Mouse (Mus musculus): ENCODE data around the gene Mcm6. TPM values are rescaled to one million over a fixed set of nuclear protein-coding genes. Genes with fewer than 3 reads are reported as not detected.
A peak's percentile ranks its signal among the peaks of the same experiment; 100 is the strongest.

The Mcm6 gene
- polyA plus RNA-seq, 1 experiment, result 27.0 TPM

DNA sequence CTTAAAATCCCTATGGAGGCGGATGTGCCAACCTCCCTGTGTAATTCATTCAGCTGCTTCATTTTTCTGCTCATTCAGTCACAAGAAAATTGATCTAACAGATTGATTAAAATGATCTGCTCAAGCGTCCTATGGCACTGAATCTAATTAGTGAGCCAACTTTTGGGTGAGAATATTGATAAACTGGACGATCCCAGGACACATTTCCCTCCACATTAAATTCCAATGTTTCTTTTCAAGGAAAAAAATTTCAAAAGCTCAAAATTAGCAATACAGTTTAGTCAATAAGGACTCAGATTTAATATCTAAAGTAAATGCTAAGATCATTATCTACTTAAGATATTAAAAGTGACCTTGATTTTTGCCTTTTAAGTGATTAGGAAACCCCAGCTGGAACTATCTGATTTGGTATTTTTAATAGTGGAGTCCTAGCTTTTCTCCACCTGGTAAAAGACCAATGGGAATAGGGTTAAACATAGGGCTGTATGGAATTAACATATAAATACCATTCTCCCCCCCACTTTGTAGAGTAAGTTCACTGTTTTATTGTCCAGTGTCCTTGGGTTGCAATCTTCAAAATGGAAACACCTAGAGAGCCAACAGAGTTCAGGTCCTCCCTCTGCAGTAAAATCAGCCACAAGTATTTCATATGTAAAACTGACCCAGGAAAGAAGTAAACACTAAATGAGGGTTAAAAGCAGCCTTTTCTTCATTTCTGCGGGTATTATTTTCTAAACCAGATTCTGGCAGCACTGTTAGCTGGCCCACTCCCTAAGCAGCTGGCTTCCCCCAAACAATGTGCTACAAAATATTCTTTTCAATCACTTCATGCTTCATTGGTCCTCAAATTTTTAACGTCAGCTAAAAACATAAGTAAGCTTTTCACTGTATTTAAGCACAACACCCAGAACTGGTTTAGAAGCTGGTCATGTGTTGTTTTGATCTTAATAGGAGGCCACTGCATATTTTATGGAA is 40.8 kb upstream of the Mcm6 start:
- peaks cover 56% of the 10 kb centered on the region for H3K36me3 ChIP-seq (ENCODE audit: control insufficient read depth, insufficient read depth)
- H3ac ChIP-seq (ENCODE audit: control insufficient read depth, insufficient read length), result no peak overlapping the region
- H3K27me3 ChIP-seq (ENCODE audit: control insufficient read depth, insufficient read depth, insufficient read length), result no peaks in the 10 kb centered on the region
- H3K4me3 ChIP-seq, result no peak overlapping the region
- H3K79me2 ChIP-seq (ENCODE audit: control insufficient read depth, insufficient read depth), result peaks cover 8% of the 10 kb centered on the region
- peak overlapping the region; percentile 71 for H3K4me2 ChIP-seq (ENCODE audit: low read depth)
- TF ChIP-seq REST (IDR thresholded peaks at IDR 0.05; ENCODE audit: insufficient read depth, insufficient read length), result no peak
- no peak for TF ChIP-seq USF1 (IDR thresholded peaks at IDR 0.05; ENCODE audit: low read depth)
- TF ChIP-seq CEBPB (IDR thresholded peaks at IDR 0.05; ENCODE audit: insufficient read depth, poor library complexity, severe bottlenecking), result no peak
- no peak for TF ChIP-seq POLR2AphosphoS2 (IDR thresholded peaks at IDR 0.05; ENCODE audit: insufficient read length, low read depth)
- TF ChIP-seq TCF3 (IDR thresholded peaks at IDR 0.05; ENCODE audit: insufficient read length, low read depth), result no peak
- TF ChIP-seq SRF (IDR thresholded peaks at IDR 0.05; ENCODE audit: control insufficient read depth, insufficient read length, low read depth), result no peak
- TF ChIP-seq MYOG (IDR thresholded peaks at IDR 0.05; ENCODE audit: control insufficient read depth in 1 of 3, insufficient read depth in 1 of 3, insufficient read length in 2 of 3, low read depth in 2 of 3), result no peak

DNA sequence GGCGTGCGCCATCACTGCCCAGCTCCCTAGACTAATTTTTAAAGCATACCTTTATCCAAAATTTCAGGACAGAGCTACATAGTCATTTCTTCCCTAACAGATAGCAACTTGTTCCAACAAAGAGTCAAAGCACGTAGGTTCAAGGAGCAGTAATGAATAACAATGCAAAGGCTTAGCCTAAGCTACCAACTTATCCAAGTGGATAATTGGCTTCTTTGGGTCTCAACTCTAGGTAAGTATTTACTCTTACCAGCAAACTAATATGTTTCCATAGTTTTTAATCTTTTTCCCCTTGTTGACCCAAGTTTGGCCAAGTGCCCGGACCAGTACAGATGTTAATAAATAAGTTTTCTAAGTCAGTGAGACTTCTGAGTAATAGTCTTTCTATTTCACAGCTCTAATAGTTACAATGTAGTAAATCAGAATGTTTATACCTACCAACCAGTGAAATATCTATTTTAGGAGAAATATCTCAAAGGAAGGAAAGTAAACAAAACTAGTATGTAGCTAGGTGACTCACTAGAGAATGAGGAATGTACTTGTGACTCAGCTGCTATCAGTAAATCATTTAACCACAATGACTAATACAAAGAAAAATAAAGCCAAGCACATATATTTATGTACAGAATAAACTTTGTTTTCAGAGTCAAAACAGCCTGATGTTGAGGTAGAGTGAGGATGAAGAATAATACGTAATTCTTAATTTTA is 39.4 kb upstream of the Mcm6 start:
- H3K36me3 ChIP-seq (ENCODE audit: control insufficient read depth, insufficient read depth), result peaks cover 48% of the 10 kb centered on the region
- H3K4me2 ChIP-seq (ENCODE audit: low read depth), result peak overlapping the region; percentile 71
- TF ChIP-seq TCF3 (IDR thresholded peaks at IDR 0.05; ENCODE audit: insufficient read length, low read depth), result no peak
- no peak for TF ChIP-seq MYOG (IDR thresholded peaks at IDR 0.05; ENCODE audit: control insufficient read depth in 1 of 3, insufficient read depth in 1 of 3, insufficient read length in 2 of 3, low read depth in 2 of 3)
- no peak for TF ChIP-seq POLR2AphosphoS2 (IDR thresholded peaks at IDR 0.05; ENCODE audit: insufficient read length, low read depth)
- peak in 1 of 3 experiments; percentile 22 for TF ChIP-seq MYOD1 (IDR thresholded peaks at IDR 0.05; ENCODE audit: control insufficient read depth in 1 of 3, insufficient read length in 2 of 3, low read depth in 2 of 3)
- no peak overlapping the region for H3K4me3 ChIP-seq
- H3K27me3 ChIP-seq (ENCODE audit: control insufficient read depth, insufficient read depth, insufficient read length), result no peaks in the 10 kb centered on the region
- H3ac ChIP-seq (ENCODE audit: control insufficient read depth, insufficient read length), result no peak overlapping the region
- peaks cover 10% of the 10 kb centered on the region for H3K79me2 ChIP-seq (ENCODE audit: control insufficient read depth, insufficient read depth)

DNA sequence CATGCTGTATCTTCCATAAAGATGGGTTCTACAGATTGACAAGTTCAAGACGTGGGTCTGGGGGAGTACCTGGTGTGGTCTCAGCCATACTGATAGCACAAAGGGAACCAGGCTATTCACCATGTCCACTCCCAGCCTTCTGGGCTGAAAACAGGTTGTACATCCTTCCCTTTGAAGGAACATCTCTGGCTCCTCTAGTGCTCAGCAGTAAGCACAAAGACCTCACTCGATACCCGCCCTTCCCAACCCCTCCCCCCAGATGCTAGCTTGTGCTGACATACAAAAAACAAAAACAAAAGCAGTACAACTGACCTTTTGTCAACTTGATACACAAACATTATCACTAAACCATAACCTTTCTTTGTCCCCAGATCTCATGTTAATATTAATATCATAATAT is 35.2 kb upstream of the Mcm6 start:
- Histone ChIP-seq H3K4me2 (ENCODE audit: low read depth) (no peak overlapping the region), H3K79me2 (ENCODE audit: control insufficient read depth, insufficient read depth) (peaks cover 10% of the 10 kb centered on the region), H3K27me3 (ENCODE audit: control insufficient read depth, insufficient read depth, insufficient read length) (no peaks in the 10 kb centered on the region), H3ac (ENCODE audit: control insufficient read depth, insufficient read length) (no peak overlapping the region), H3K36me3 (ENCODE audit: control insufficient read depth, insufficient read depth) (peaks cover 53% of the 10 kb centered on the region), H3K4me3 (no peak overlapping the region)
- TF ChIP-seq USF1 (IDR thresholded peaks at IDR 0.05; ENCODE audit: low read depth) (no peak), CEBPB (IDR thresholded peaks at IDR 0.05; ENCODE audit: insufficient read depth, poor library complexity, severe bottlenecking) (no peak), MYOG (IDR thresholded peaks at IDR 0.05; ENCODE audit: control insufficient read depth in 1 of 3, insufficient read depth in 1 of 3, insufficient read length in 2 of 3, low read depth in 2 of 3) (no peak), SRF (IDR thresholded peaks at IDR 0.05; ENCODE audit: control insufficient read depth, insufficient read length, low read depth) (no peak), POLR2AphosphoS2 (IDR thresholded peaks at IDR 0.05; ENCODE audit: insufficient read length, low read depth) (no peak), TCF12 (IDR thresholded peaks at IDR 0.05; ENCODE audit: insufficient read depth, poor library complexity, severe bottlenecking) (no peak), TCF3 (IDR thresholded peaks at IDR 0.05; ENCODE audit: insufficient read length, low read depth) (no peak), MYOD1 (IDR thresholded peaks at IDR 0.05; ENCODE audit: control insufficient read depth in 1 of 3, insufficient read length in 2 of 3, low read depth in 2 of 3) (no peak), POLR2A (IDR thresholded peaks at IDR 0.05; ENCODE audit: insufficient read length, low read depth) (no peak), E2F4 (IDR thresholded peaks at IDR 0.05; ENCODE audit: insufficient read depth) (no peak), REST (IDR thresholded peaks at IDR 0.05; ENCODE audit: insufficient read depth, insufficient read length) (no peak), MAX (IDR thresholded peaks at IDR 0.05; ENCODE audit: low read depth) (no peak)

DNA sequence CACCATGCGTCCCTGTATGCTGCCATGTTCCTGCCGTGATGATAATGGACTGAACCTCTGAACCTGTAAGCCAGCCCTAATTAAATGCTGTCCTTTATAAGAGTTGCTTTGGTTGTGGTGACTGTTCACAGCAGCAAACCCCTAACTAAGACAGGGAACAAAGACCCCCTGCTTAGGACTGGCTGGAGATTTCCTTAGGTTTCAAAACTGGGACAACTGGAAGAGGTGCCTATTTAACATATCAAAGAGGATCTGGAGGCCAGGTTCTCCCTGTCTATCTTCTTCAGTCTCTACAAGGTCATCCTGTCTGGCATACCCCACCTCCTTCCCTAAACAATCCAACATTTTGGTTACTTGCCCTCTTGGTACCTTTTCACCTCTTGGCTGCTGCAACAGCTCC is 32.9 kb upstream of the Mcm6 start:
- TF ChIP-seq SRF (IDR thresholded peaks at IDR 0.05; ENCODE audit: control insufficient read depth, insufficient read length, low read depth), result no peak
- TF ChIP-seq TCF3 (IDR thresholded peaks at IDR 0.05; ENCODE audit: insufficient read length, low read depth), result no peak
- TF ChIP-seq E2F4 (IDR thresholded peaks at IDR 0.05; ENCODE audit: insufficient read depth), result no peak
- TF ChIP-seq MYOG (IDR thresholded peaks at IDR 0.05; ENCODE audit: control insufficient read depth in 1 of 3, insufficient read depth in 1 of 3, insufficient read length in 2 of 3, low read depth in 2 of 3), result no peak
- no peak for TF ChIP-seq MAX (IDR thresholded peaks at IDR 0.05; ENCODE audit: low read depth)
- TF ChIP-seq CEBPB (IDR thresholded peaks at IDR 0.05; ENCODE audit: insufficient read depth, poor library complexity, severe bottlenecking), result no peak
- TF ChIP-seq REST (IDR thresholded peaks at IDR 0.05; ENCODE audit: insufficient read depth, insufficient read length), result no peak
- no peak for TF ChIP-seq POLR2A (IDR thresholded peaks at IDR 0.05; ENCODE audit: insufficient read length, low read depth)
- no peak for TF ChIP-seq POLR2AphosphoS2 (IDR thresholded peaks at IDR 0.05; ENCODE audit: insufficient read length, low read depth)
- no peak for TF ChIP-seq TCF12 (IDR thresholded peaks at IDR 0.05; ENCODE audit: insufficient read depth, poor library complexity, severe bottlenecking)
- no peak for TF ChIP-seq USF1 (IDR thresholded peaks at IDR 0.05; ENCODE audit: low read depth)
- TF ChIP-seq MYOD1 (IDR thresholded peaks at IDR 0.05; ENCODE audit: control insufficient read depth in 1 of 3, insufficient read length in 2 of 3, low read depth in 2 of 3), result no peak
- H3K4me2 ChIP-seq (ENCODE audit: low read depth), result no peak overlapping the region
- H3K36me3 ChIP-seq (ENCODE audit: control insufficient read depth, insufficient read depth), result peaks cover 67% of the 10 kb centered on the region
- H3K27me3 ChIP-seq (ENCODE audit: control insufficient read depth, insufficient read depth, insufficient read length), result no peaks in the 10 kb centered on the region
- H3K4me3 ChIP-seq, result no peak overlapping the region
- peaks cover 6% of the 10 kb centered on the region for H3K79me2 ChIP-seq (ENCODE audit: control insufficient read depth, insufficient read depth)
- H3ac ChIP-seq (ENCODE audit: control insufficient read depth, insufficient read length), result no peak overlapping the region

Measured in myocyte (in vitro differentiated cells).